Mouse (Mus musculus) kidney, embryonic 16.5 days (tissue): ENCODE measurements around the gene Abcg2. TPM values are rescaled to one million over a fixed set of nuclear protein-coding genes. Genes with fewer than 3 reads are reported as not detected.

Experiments
- ATAC-seq: fragments of 200-750 bp; cut with Nextera tagmentation; 2 replicates; pipeline ENCODE4 v1.8.0; 2017; ENCODE audit warnings: moderate TSS enrichment; ENCODE audit not compliant: low FRiP score, low TSS enrichment
- H3K27ac ChIP-seq: fragments of 300-500 bp; sonication (generic); 2 replicates; pipeline ENCODE4 v1.5.1; 2014; ENCODE audit warnings: low read length
- H3K27me3 ChIP-seq: fragments of 300-500 bp; sonication (generic); 2 replicates; pipeline ENCODE4 v1.6.1; 2014; ENCODE audit warnings: low read length, control low read depth, mixed read lengths; ENCODE audit not compliant: insufficient read depth
- H3K36me3 ChIP-seq: fragments of 300-500 bp; sonication (generic); 2 replicates; pipeline ENCODE4 v1.6.1; 2014; ENCODE audit warnings: low read length, control low read depth, mixed read lengths; ENCODE audit not compliant: insufficient read depth
- H3K4me1 ChIP-seq: fragments of 300-500 bp; sonication (generic); 2 replicates; pipeline ENCODE4 v1.6.1; 2014; ENCODE audit warnings: low read length, control low read depth, mixed read lengths; ENCODE audit not compliant: insufficient read depth
- H3K4me2 ChIP-seq: fragments of 300-500 bp; sonication (generic); replicated peaks from 2 replicates; pipeline ENCODE4 v1.6.1; 2014; ENCODE audit warnings: low read depth, low read length
- H3K4me3 ChIP-seq: fragments of 300-500 bp; sonication (generic); 2 replicates; pipeline ENCODE4 v1.5.1; 2014; ENCODE audit warnings: mild to moderate bottlenecking, low read length
- H3K9ac ChIP-seq: fragments of 300-500 bp; sonication (generic); replicated peaks from 2 replicates; pipeline ENCODE4 v1.6.1; 2014; ENCODE audit warnings: low read length
- H3K9me3 ChIP-seq: fragments of 300-500 bp; sonication (generic); 2 replicates; pipeline ENCODE4 v1.6.1; 2016; ENCODE audit warnings: low read length, control low read depth
- WGBS: fragments of 180-500 bp; shearing (Covaris S2); extraction: QIAGEN DNeasy Blood & Tissue Kit; methylation state at CpG from one replicate; pipeline ENCODE4 v1.1.7; 2014; 5-methylcytosine and 5-hydroxymethylcytosine counted together
- polyA plus RNA-seq: library from polyadenylated mRNA; unstranded; fragments of >200 nt; fragmentation: Nextera tagmentation; extraction: Ambion mirVana; gene quantifications from 2 replicates; pipeline ENCODE4 v1.2.1, GENCODE M21; 2015

Gene Abcg2
- polyA plus RNA-seq, 1 experiment from 2014 or later, result 124 TPM

- H3K4me2 ChIP-seq, result no peak overlapping the region
- no peaks in the 10 kb centered on the region for H3K36me3 ChIP-seq
- no peak for ATAC-seq
- H3K4me3 ChIP-seq, result no peak overlapping the region
- no peak overlapping the region for H3K27ac ChIP-seq
- no peaks in the 10 kb centered on the region for H3K4me1 ChIP-seq
- no peak overlapping the region for H3K9ac ChIP-seq
- H3K27me3 ChIP-seq, result no peaks in the 10 kb centered on the region
- WGBS, result 94% methylated on average over 2 of the region's 2 CpGs
- H3K9me3 ChIP-seq, result no peaks in the 10 kb centered on the region
Observed at GRCm38 (mm10) chr6:58733851-58734250, 149.5 kb downstream of the Abcg2 start.

- no peak for ATAC-seq
- Histone ChIP-seq H3K9me3 (no peaks in the 10 kb centered on the region), H3K4me3 (no peak overlapping the region), H3K9ac (no peak overlapping the region), H3K27ac (no peak overlapping the region), H3K4me2 (no peak overlapping the region), H3K4me1 (no peaks in the 10 kb centered on the region), H3K27me3 (no peaks in the 10 kb centered on the region), H3K36me3 (no peaks in the 10 kb centered on the region)
- 71% methylated on average over 1 of the region's 1 CpGs for WGBS
Observed at GRCm38 (mm10) chr6:58735090-58735489, 150.8 kb downstream of the Abcg2 start.

Other genes starting within 250 kb of the Abcg2 start
- gene Vmn1r30, start 141.1 kb upstream of the Abcg2 start, polyA plus RNA-seq, result not detected in 2 replicates
- gene Vmn1r31, start 109.2 kb upstream of the Abcg2 start, polyA plus RNA-seq, result not detected in 2 replicates
- gene Herc3, start 246.9 kb downstream of the Abcg2 start, polyA plus RNA-seq, result 7.2 and 10.1 TPM in 2 replicates